Mouse (Mus musculus) lung, adult 2 months (tissue): ENCODE data around the gene Mc3r. TPM values are rescaled to one million over a fixed set of nuclear protein-coding genes. Genes with fewer than 3 reads are reported as not detected.

Experiments used
- DNase-seq: peaks from one replicate; pipeline ENCODE4 v3.0.0; 2022
- H3K4me1 ChIP-seq: fragments of 200-500 bp; 2 replicates; pipeline ENCODE4 v1.6.1; 2011; ENCODE audit warnings: low read length; ENCODE audit not compliant: control insufficient read depth, insufficient read depth
- H3K4me3 ChIP-seq: fragments of 200-500 bp; replicated peaks from 2 replicates; pipeline ENCODE3; 2011; ENCODE audit warnings: low read depth, mild to moderate bottlenecking, control low read depth, low read length; ENCODE audit errors: extremely low read depth
- CTCF ChIP-seq: fragments of 200-500 bp; IDR thresholded peaks from 2 replicates; pipeline ENCODE4 v1.5.1; 2011; ENCODE audit warnings: mild to moderate bottlenecking, low read length, control low read depth; ENCODE audit not compliant: insufficient read depth
- POLR2A ChIP-seq: fragments of 200-500 bp; IDR thresholded peaks from 2 replicates; pipeline ENCODE4 v1.6.1; 2011; ENCODE audit warnings: low read depth, mild to moderate bottlenecking, control low read depth, low read length, borderline replicate concordance; ENCODE audit errors: extremely low read depth
- WGBS: fragments of 180-500 bp; shearing (Covaris S2); methylation state at CpG from one replicate; pipeline ENCODE4 v1.1.7; 2018; 5-methylcytosine and 5-hydroxymethylcytosine counted together
- polyA plus RNA-seq: library from polyadenylated mRNA; depleted of rRNA; stranded (reverse); fragments of >200 nt; gene quantifications from 2 replicates; pipeline ENCODE4 v1.2.3, GENCODE M21; 2012; rRNA removed

Mc3r gene
- polyA plus RNA-seq, 1 experiment = not detected

DNA sequence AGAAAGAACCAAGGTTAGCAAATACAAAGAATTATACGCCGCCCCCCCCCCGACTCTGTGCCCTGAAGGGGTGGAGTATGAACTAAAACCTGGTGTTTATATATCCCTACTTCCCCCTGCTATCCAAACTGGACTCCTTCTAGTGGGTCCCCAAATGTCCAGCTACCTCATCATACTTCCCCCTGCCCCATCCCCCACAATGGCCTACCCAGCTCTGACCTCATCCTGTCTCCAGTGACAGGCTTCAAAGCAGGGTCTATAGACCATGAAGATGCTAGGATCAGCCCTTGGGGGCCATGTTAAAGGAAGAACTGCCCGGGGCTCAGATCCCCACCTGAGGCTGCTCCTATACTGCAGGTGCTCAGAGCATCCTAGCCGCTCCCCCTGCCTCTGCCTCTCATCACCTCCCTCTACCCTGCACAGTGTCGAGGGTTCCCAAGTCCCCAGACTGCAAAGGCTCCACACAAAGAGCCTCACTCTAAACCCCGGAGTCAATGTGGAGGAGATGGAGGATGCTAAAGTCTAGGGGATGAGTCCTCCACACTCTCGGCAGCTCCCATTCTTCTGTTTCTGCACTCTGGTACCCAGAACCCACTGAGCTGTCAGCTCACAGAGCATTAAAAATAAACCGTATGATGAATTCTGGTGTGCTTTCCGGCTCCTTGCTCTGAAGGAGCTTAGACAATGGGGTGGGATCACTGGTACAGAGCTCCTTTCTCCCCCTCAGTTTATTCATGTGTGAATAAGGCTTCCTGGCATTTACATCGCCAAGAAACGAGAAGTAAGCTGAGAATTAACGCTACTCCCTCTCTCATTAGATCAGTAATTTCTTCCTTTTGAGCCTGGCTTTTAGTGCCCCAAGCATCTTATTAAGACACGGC is 44.5 kb downstream of the Mc3r start:
- no peak overlapping the region for H3K4me3 ChIP-seq
- 69% methylated on average over 14 of the region's 14 CpGs for WGBS
- no peaks in the 10 kb centered on the region for H3K4me1 ChIP-seq
- DNase-seq = no peak
- TF ChIP-seq CTCF = no peak
- no peak for TF ChIP-seq POLR2A

GRCm38 (mm10) chr2:172298083-172298482 is 49.8 kb downstream of the Mc3r start:
- 17% methylated on average over 1 of the region's 1 CpGs for WGBS
- no peak for DNase-seq
- H3K4me1 ChIP-seq = no peaks in the 10 kb centered on the region
- TF ChIP-seq POLR2A (no peak), CTCF (no peak)
- H3K4me3 ChIP-seq = no peak overlapping the region

DNA sequence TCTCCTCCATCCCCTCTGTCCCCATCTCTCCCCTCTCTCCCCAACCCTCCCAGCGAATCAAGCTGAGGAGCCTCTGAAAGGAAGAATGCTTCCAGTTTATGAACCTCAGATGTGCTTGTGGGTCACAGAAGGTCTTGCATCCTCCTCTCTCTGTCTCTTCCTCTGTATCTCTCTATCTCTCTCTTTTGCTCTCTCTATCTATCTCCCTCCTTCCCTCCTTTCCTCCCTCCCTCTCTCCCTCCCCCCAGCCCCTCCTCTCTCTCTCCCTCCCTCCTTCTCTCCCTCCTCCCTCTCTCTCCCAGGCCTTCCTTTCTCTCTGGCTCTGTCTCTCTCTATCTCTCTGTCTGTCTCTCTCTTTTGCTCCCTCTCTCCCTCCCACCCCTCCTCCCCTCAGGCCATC is 50.2 kb downstream of the Mc3r start:
- Histone ChIP-seq H3K4me3 (no peak overlapping the region), H3K4me1 (no peaks in the 10 kb centered on the region)
- WGBS = 41% methylated on average over 1 of the region's 1 CpGs
- no peak for TF ChIP-seq CTCF
- TF ChIP-seq POLR2A = no peak
- DNase-seq = no peak

- TF ChIP-seq POLR2A = no peak
- TF ChIP-seq CTCF = no peak
- WGBS = 26% methylated on average over 14 of the region's 14 CpGs
Observed at GRCm38 (mm10) chr2:172299126-172299921, 51.0 kb downstream of the Mc3r start.

More at GRCm38 (mm10) chr2:172299126-172299921, 51.0 kb downstream of the Mc3r start:
- H3K4me3 ChIP-seq = no peak overlapping the region
- no peak for DNase-seq
- H3K4me1 ChIP-seq = no peaks in the 10 kb centered on the region

Other genes with a start within 250 kb of the Mc3r start
- gene Cbln4, start 205.0 kb upstream of the Mc3r start, polyA plus RNA-seq = not detected in 2 replicates
- gene Fam210b, start 97.1 kb downstream of the Mc3r start, polyA plus RNA-seq = 21.3 and 25.4 TPM in 2 replicates
- gene Aurka, start 122.0 kb downstream of the Mc3r start, polyA plus RNA-seq = 1.0 and 2.0 TPM in 2 replicates
- gene Cstf1, start 122.2 kb downstream of the Mc3r start, polyA plus RNA-seq = 22.4 and 23.1 TPM in 2 replicates
- gene Cass4, start 145.3 kb downstream of the Mc3r start, polyA plus RNA-seq = 3.4 and 7.6 TPM in 2 replicates
- gene Rtf2, start 192.1 kb downstream of the Mc3r start, polyA plus RNA-seq = 34.1 and 47.6 TPM in 2 replicates
- gene Gcnt7, start 210.1 kb downstream of the Mc3r start, polyA plus RNA-seq = 0.06 TPM in 1 of 2 replicates, not detected in the other
- gene Fam209, start 224.0 kb downstream of the Mc3r start, polyA plus RNA-seq = 0.25 and 0.26 TPM in 2 replicates